Mouse (Mus musculus) ovary, adult 10 weeks (tissue): ENCODE measurements around the gene Dnah6. TPM values are rescaled to one million over a fixed set of nuclear protein-coding genes. Genes with fewer than 3 reads are reported as not detected.

Experiments used
- polyA plus RNA-seq: library from polyadenylated mRNA; stranded (reverse); fragments of 350-450 nt; fragmentation: Illumina TruSeq; extraction: RNeasy Lipid Tissue Mini Kit (QIAGEN cat#74804); gene quantifications from one replicate; pipeline ENCODE4 v1.2.3, GENCODE M21; 2014

The Dnah6 gene
- 4.8 TPM for polyA plus RNA-seq

DNA sequence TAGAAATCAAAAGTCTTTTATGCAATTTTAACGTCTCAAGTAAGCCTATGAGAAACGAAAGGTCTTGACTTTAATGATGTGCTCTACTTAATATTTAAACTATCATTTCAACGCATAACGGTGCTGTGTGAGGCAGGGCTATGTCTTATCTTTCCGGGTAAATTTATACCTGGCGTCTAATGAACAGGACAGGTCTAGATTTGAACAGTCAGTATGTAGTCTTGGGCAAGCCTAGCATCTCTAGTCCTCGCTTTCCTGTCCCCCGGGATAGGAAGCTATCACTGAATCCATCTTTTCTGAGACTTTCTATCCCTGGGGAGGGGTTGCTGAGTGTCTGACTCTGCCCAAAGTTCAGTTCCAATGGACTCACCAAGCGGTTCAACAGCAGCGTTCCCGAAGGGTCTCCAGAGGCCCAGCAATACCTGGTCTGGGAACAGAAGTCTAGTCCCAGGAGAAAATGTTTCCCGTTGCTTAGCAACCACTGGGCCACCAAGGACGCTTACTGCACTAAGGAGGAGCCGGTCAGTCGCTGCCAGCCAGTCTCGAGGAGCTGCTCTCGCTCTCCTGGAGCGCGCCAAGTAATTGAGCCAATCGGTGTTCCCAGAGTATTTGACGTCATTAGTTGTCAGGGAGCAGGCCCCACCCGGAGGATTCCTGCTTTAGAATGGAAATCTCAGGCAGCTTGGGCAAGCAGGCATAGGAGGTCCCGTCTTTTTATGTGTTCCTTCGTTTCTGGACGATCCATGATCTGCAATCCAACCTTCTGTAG is at the start of gene Dnah6:
Dnah6 (minus strand) TSS at position 463 of the 769 bp plus-strand sequence.

DNA sequence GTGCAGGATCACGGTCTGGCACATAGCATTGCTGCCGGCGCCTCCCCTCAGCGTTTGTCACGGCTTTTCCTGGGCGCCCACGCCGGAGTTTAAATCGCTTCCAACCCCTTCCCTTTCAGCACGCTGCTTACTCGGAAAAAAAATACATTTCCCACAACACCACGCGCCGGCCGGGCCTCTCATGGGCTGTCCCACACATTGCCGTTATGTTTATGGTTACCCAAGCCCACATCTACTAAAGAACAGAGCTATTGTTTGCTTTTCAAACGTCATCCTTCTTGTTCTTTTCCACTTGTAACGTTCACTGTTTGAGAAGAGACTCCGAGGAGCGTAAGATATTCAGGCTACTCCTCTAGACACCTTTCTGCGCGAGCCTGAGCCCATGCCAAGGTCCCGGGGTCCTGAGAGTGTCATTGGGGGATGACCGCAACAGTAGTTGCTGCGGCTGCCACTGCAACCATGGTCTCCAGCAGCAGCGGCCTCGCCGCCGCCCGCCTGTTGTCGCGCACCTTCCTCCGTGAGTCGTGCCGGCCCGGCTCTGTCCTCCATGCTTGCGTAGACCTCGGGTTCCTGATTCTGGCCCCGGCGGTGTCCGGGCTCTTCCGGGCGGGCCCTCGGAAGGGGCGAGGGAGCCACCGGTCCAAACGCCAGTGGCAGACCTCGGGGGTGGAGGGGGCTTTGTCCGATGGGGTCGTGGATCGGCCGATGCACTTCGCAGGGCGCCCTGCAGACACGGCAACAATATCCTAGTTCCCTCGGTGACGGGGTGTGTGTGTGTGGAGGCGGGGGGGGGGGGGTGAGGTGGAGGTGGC is 27.0 kb upstream of the Dnah6 start, which contains the start of gene Suclg1:
Suclg1 (plus strand) TSS at position 146 of the 812 bp plus-strand sequence.

Other genes starting within 250 kb of the Dnah6 start
- 63.2 TPM for gene Suclg1, start 26.7 kb upstream of the Dnah6 start, polyA plus RNA-seq
- not detected for gene 4931417E11Rik, start 248.0 kb upstream of the Dnah6 start, polyA plus RNA-seq